ENCODE assay signal across 8 mouse cellular contexts in the genomic region with DNA sequence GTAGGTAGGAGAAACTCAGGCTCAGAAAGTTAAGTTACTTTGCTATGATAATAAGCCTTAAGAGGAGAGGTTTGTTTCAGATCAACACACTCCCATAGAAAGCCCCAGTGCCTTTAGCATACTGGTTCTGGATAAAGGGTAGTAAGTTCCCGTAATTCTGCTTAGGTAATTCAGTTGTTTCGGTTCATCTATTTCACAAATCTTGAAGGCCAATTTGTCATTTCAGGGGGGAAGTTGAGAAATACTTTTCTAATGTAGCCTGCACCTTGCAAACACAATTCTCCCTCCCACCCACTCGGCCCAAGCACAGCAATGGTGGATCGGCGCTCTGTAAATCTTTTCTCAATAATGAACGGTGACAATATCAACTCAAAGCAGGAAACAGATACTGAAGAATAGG. TPM values are rescaled to one million over a fixed set of nuclear protein-coding genes. Genes with fewer than 3 reads are reported as not detected.
DNase-seq lines count a peak whose midpoint lies in the region; ATAC-seq and TF ChIP-seq lines count a peak whose summit lies in the region.

No protein-coding gene starts in this region.

- H3K79me2 ChIP-seq in liver, adult 2 months (ENCODE audit: control insufficient read depth, insufficient read depth, low read length), result no peaks in the 10 kb centered on the region

- WGBS in liver, adult 2 months, result 84% methylated on average over 6 of the region's 6 CpGs
- WGBS in forebrain, embryonic 14.5 days, result 85% methylated on average over 6 of the region's 6 CpGs
- WGBS in liver, embryonic 11.5 days, result 73% methylated on average over 6 of the region's 6 CpGs
- 87% methylated on average over 6 of the region's 6 CpGs for WGBS in neural tube, embryonic 15.5 days

- no peak for ATAC-seq in forebrain, embryonic 14.5 days
- ATAC-seq in liver, embryonic 11.5 days (replicated peaks; ENCODE audit: low FRiP score), result no peak
- no peak for ATAC-seq in neural tube, embryonic 15.5 days (ENCODE audit: low FRiP score)

- no peak overlapping the region for H3K27ac ChIP-seq in liver, adult 2 months (replicated peaks; ENCODE audit: insufficient read depth, low read depth, low read length)
- no peak overlapping the region for H3K27ac ChIP-seq in forebrain, embryonic 14.5 days (ENCODE audit: low read depth, low read length)
- no peak overlapping the region for H3K27ac ChIP-seq in liver, embryonic 11.5 days (ENCODE audit: low read depth, low read length)
- no peak overlapping the region for H3K27ac ChIP-seq in neural tube, embryonic 15.5 days (replicated peaks)

- peak overlapping the region; percentile 91 for H3K4me2 ChIP-seq in forebrain, embryonic 14.5 days (ENCODE audit: low read length)
- H3K4me2 ChIP-seq in liver, embryonic 11.5 days, result peak overlapping the region; percentile 74
- peak overlapping the region; percentile 96 for H3K4me2 ChIP-seq in neural tube, embryonic 15.5 days

- DNase-seq in liver, adult 2 months (ENCODE audit: extremely low read depth, low read depth, low spot score), result peak; percentile 4
- DNase-seq in liver, result no peak
- DNase-seq in forebrain, embryonic 14.5 days (ENCODE audit: low spot score), result no peak
- DNase-seq in liver, embryonic 11.5 days (ENCODE audit: low spot score), result no peak
- DNase-seq in urinary bladder, postnatal 36 days (ENCODE audit: low spot score in 2 of 2), result no peak
- no peak for DNase-seq in frontal cortex, postnatal 36 days (ENCODE audit: low spot score in 2 of 2)
- no peak for DNase-seq in natural killer cell, adult 2 months (ENCODE audit: low spot score in 2 of 2)

- H3K27me3 ChIP-seq in liver, adult 2 months (ENCODE audit: control insufficient read depth, insufficient read depth, low read length), result no peaks in the 10 kb centered on the region
- no peaks in the 10 kb centered on the region for H3K27me3 ChIP-seq in forebrain, embryonic 14.5 days (replicated peaks; ENCODE audit: control insufficient read depth, insufficient read depth, low read length)
- H3K27me3 ChIP-seq in liver, embryonic 11.5 days (replicated peaks; ENCODE audit: control insufficient read depth, insufficient read depth, low read length), result no peaks in the 10 kb centered on the region
- H3K27me3 ChIP-seq in neural tube, embryonic 15.5 days (replicated peaks), result no peaks in the 10 kb centered on the region; the same call in 1 of the 2 replicates

- no peak for TF ChIP-seq POLR2A in liver, adult 2 months (IDR thresholded peaks at IDR 0.05; ENCODE audit: extremely low read depth, insufficient read depth, low read length)

- no peaks in the 10 kb centered on the region for H3K4me1 ChIP-seq in liver, adult 2 months (ENCODE audit: control insufficient read depth, insufficient read depth, low read length)
- 0 out of 2 replicates have a peak, but pooled peaks cover 2% of the 10 kb centered on the region for H3K4me1 ChIP-seq in forebrain, embryonic 14.5 days (ENCODE audit: control insufficient read depth, insufficient read depth, low read length)
- peaks cover 9% of the 10 kb centered on the region for H3K4me1 ChIP-seq in liver, embryonic 11.5 days (replicated peaks; ENCODE audit: control insufficient read depth, insufficient read depth, low read length)
- H3K4me1 ChIP-seq in neural tube, embryonic 15.5 days, result peaks cover 13% of the 10 kb centered on the region

- H3K36me3 ChIP-seq in liver, adult 2 months (ENCODE audit: control insufficient read depth, insufficient read depth, low read length), result peaks cover 2% of the 10 kb centered on the region; the same call in 1 of the 2 replicates
- no peaks in the 10 kb centered on the region for H3K36me3 ChIP-seq in forebrain, embryonic 14.5 days (ENCODE audit: control insufficient read depth, insufficient read depth, low read length)
- no peaks in the 10 kb centered on the region for H3K36me3 ChIP-seq in liver, embryonic 11.5 days (ENCODE audit: control insufficient read depth, insufficient read depth, low read length)
- H3K36me3 ChIP-seq in neural tube, embryonic 15.5 days, result no peaks in the 10 kb centered on the region; the same call in 1 of the 2 replicates

- H3K9me3 ChIP-seq in forebrain, embryonic 14.5 days (replicated peaks; ENCODE audit: control insufficient read depth, low read length), result peaks cover 5% of the 10 kb centered on the region; the same call in 1 of the 2 replicates
- H3K9me3 ChIP-seq in liver, embryonic 11.5 days (ENCODE audit: control insufficient read depth, low read length), result no peaks in the 10 kb centered on the region
- H3K9me3 ChIP-seq in neural tube, embryonic 15.5 days (replicated peaks), result no peaks in the 10 kb centered on the region

- no peak overlapping the region for H3K4me3 ChIP-seq in liver, adult 2 months (ENCODE audit: insufficient read depth, low read depth, low read length)
- H3K4me3 ChIP-seq in forebrain, embryonic 14.5 days (ENCODE audit: low read depth, low read length), result peak overlapping the region; percentile 66; the same call in 1 of the 2 replicates
- peak overlapping the region; percentile 70; the same call in 1 of the 2 replicates for H3K4me3 ChIP-seq in liver, embryonic 11.5 days (ENCODE audit: low read depth, low read length)
- peak overlapping the region; percentile 53 for H3K4me3 ChIP-seq in neural tube, embryonic 15.5 days (replicated peaks)

- no peak for TF ChIP-seq CTCF in liver, adult 2 months (IDR thresholded peaks at IDR 0.05; ENCODE audit: low read depth, low read length)

- no peak overlapping the region for H3K9ac ChIP-seq in liver, adult 2 months (ENCODE audit: low read depth, low read length)
- no peak overlapping the region for H3K9ac ChIP-seq in forebrain, embryonic 14.5 days (ENCODE audit: low read length)
- H3K9ac ChIP-seq in liver, embryonic 11.5 days (ENCODE audit: low read depth, low read length), result no peak overlapping the region
- H3K9ac ChIP-seq in neural tube, embryonic 15.5 days (replicated peaks), result no peak overlapping the region

RNA-seq across cellular contexts. Expression of gene Gyg, which starts 0.4 kb away (rescaled TPM):
- 6.1 and 6.6 TPM in 2 replicates for total RNA-seq in liver, adult 2 months (2014; rRNA removed)
- 4.4 and 4.5 TPM in 2 replicates for polyA plus RNA-seq in liver, adult 2 months (2012; rRNA removed)
- 33.2 and 35.3 TPM in 2 replicates for polyA plus RNA-seq in forebrain, embryonic 14.5 days (2014; fragmentation: Nextera tagmentation; extraction: Ambion mirVana)
- polyA plus RNA-seq in liver, embryonic 11.5 days (2014; fragmentation: Nextera tagmentation; extraction: Ambion mirVana), result 57.2 and 58.5 TPM in 2 replicates
- 80.6 and 84.9 TPM in 2 replicates for polyA plus RNA-seq in neural tube, embryonic 15.5 days (2015; fragmentation: Nextera tagmentation; extraction: Ambion mirVana)
